Mouse (Mus musculus): ENCODE data around the gene Eef1b2. TPM values are rescaled to one million over a fixed set of nuclear protein-coding genes. Genes with fewer than 3 reads are reported as not detected.
A peak's percentile ranks its signal among the peaks of the same experiment; 100 is the strongest.
"Not testable (repeated sequence)": the region's sequence is repeated elsewhere in the genome, so short reads cannot be mapped to it uniquely, and the experiment has no call there.

The Eef1b2 gene
- total and polyA plus RNA-seq, 2 experiments: 174 to 232 TPM

DNA sequence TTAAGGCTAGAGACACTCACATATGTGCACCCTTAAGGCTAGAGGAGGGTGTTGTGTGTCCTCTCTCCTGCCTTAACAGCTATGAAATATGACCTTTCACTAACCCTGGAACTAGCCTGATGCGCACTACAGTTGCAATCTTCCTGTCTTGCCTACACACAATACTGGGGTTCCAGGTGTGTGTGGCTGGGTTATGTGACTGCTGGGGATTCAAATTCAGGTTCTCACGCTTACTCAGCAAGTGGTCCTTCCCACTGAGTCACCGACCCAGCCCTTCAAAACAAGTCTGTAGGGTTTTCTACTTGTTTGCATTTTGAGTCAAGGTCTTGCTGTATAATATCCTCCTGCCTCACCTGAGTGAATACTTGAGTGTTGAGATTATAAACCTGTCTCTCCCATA lies 42.1 kb upstream of the Eef1b2 start:
- Histone ChIP-seq H3K36me3 (ENCODE audit: control insufficient read depth, insufficient read depth, low read length) (peaks cover 3% of the 10 kb centered on the region), H3K9ac (ENCODE audit: low read depth, low read length) (no peak overlapping the region), H3K4me3 (ENCODE audit: insufficient read depth, low read depth, low read length) (no peak overlapping the region), H3K4me1 (ENCODE audit: control insufficient read depth, insufficient read depth, low read length) (peaks cover 11% of the 10 kb centered on the region; the same call in 1 of the 2 replicates), H3K79me2 (ENCODE audit: control insufficient read depth, insufficient read depth, low read length) (no peaks in the 10 kb centered on the region), H3K27me3 (ENCODE audit: control insufficient read depth, insufficient read depth, low read length) (no peaks in the 10 kb centered on the region), H3K27ac (replicated peaks; ENCODE audit: insufficient read depth, low read depth, low read length) (no peak overlapping the region)
- 87% methylated on average over 3 of the region's 3 CpGs for WGBS
- TF ChIP-seq POLR2A (IDR thresholded peaks at IDR 0.05; ENCODE audit: extremely low read depth, insufficient read depth, low read length) (no peak), CTCF (IDR thresholded peaks at IDR 0.05; ENCODE audit: low read depth, low read length) (no peak)
- DNase-seq (ENCODE audit: extremely low read depth, low read depth, low spot score): no peak

- Histone ChIP-seq H3K9ac (ENCODE audit: low read depth, low read length) (no peak overlapping the region), H3K4me1 (ENCODE audit: control insufficient read depth, insufficient read depth, low read length) (peaks cover 8% of the 10 kb centered on the region; the same call in 1 of the 2 replicates), H3K4me3 (ENCODE audit: insufficient read depth, low read depth, low read length) (no peak overlapping the region), H3K36me3 (ENCODE audit: control insufficient read depth, insufficient read depth, low read length) (peaks cover 14% of the 10 kb centered on the region), H3K27ac (replicated peaks; ENCODE audit: insufficient read depth, low read depth, low read length) (no peak overlapping the region), H3K79me2 (ENCODE audit: control insufficient read depth, insufficient read depth, low read length) (no peaks in the 10 kb centered on the region; the same call in 1 of the 2 replicates), H3K27me3 (ENCODE audit: control insufficient read depth, insufficient read depth, low read length) (no peaks in the 10 kb centered on the region)
- DNase-seq (ENCODE audit: extremely low read depth, low read depth, low spot score): no peak
- TF ChIP-seq POLR2A (IDR thresholded peaks at IDR 0.05; ENCODE audit: extremely low read depth, insufficient read depth, low read length) (no peak), CTCF (IDR thresholded peaks at IDR 0.05; ENCODE audit: low read depth, low read length) (no peak)
- 53% methylated on average over 2 of the region's 2 CpGs for WGBS
Observed at GRCm38 (mm10) chr1:63137971-63138370, 38.7 kb upstream of the Eef1b2 start.

DNA sequence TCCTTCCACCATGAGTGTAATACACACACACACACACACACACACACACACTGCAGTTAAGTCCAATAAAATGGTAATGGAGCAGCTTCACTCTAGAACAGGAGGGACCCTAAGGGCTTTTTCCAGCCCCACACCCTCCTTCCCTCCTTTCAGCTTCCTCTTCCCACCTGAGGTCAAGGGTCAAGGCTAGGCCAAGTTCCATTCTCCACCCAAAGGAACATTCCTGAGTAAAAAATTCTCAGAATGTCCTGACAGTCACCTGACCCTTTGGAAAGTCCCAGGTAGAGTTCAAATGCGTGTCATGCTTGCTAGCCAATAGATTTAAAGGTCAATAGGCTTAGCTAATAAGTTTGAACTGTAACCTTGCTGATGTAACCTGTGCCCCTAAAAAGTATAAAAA lies 38.0 kb upstream of the Eef1b2 start:
- H3K36me3 ChIP-seq (ENCODE audit: control insufficient read depth, insufficient read depth, low read length): peaks cover 18% of the 10 kb centered on the region
- not testable (repeated sequence) for H3K27me3 ChIP-seq (ENCODE audit: control insufficient read depth, insufficient read depth, low read length); H3K4me1 ChIP-seq (ENCODE audit: control insufficient read depth, insufficient read depth, low read length); H3K4me3 ChIP-seq (ENCODE audit: insufficient read depth, low read depth, low read length); H3K79me2 ChIP-seq (ENCODE audit: control insufficient read depth, insufficient read depth, low read length); H3K9ac ChIP-seq (ENCODE audit: low read depth, low read length)
- DNase-seq (ENCODE audit: extremely low read depth, low read depth, low spot score): peak; percentile 77
- H3K27ac ChIP-seq (replicated peaks; ENCODE audit: insufficient read depth, low read depth, low read length): peak overlapping the region; percentile 74
- WGBS: 25% methylated on average over 1 of the region's 1 CpGs

GRCm38 (mm10) chr1:63140231-63140630 lies 36.4 kb upstream of the Eef1b2 start:
- no peak overlapping the region for H3K9ac ChIP-seq (ENCODE audit: low read depth, low read length)
- H3K36me3 ChIP-seq (ENCODE audit: control insufficient read depth, insufficient read depth, low read length): peaks cover 34% of the 10 kb centered on the region
- WGBS: 97% methylated on average over 13 of the region's 13 CpGs
- no peak for TF ChIP-seq POLR2A (IDR thresholded peaks at IDR 0.05; ENCODE audit: extremely low read depth, insufficient read depth, low read length)
- no peak for TF ChIP-seq CTCF (IDR thresholded peaks at IDR 0.05; ENCODE audit: low read depth, low read length)
- no peak overlapping the region for H3K27ac ChIP-seq (replicated peaks; ENCODE audit: insufficient read depth, low read depth, low read length)
- H3K79me2 ChIP-seq (ENCODE audit: control insufficient read depth, insufficient read depth, low read length): no peaks in the 10 kb centered on the region; the same call in 1 of the 2 replicates
- no peaks in the 10 kb centered on the region for H3K27me3 ChIP-seq (ENCODE audit: control insufficient read depth, insufficient read depth, low read length)
- H3K4me1 ChIP-seq (ENCODE audit: control insufficient read depth, insufficient read depth, low read length): peaks cover 8% of the 10 kb centered on the region; the same call in 1 of the 2 replicates
- DNase-seq (ENCODE audit: extremely low read depth, low read depth, low spot score): no peak
- no peak overlapping the region for H3K4me3 ChIP-seq (ENCODE audit: insufficient read depth, low read depth, low read length)

DNA sequence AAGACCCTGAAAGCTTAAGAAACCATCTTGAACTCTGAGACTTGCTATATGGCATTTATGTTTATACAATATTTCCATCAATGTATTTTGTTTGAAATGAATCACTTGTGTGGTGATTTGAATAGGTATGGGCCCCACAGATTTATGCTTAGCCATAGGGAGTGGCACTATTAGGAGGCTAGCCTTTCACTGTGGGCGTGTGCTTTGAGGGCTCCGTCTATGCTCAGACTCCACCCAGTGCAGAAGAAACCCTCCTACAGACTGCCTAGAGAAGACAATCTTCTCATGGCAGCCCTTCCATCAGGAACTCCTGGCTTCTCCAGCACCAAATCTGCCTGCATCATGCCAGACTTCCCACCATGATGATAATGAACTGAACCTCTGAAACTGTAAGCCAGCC lies 8.0 kb upstream of the Eef1b2 start:
- H3K9ac ChIP-seq (ENCODE audit: low read depth, low read length): no peak overlapping the region
- H3K27me3 ChIP-seq (ENCODE audit: control insufficient read depth, insufficient read depth, low read length): no peaks in the 10 kb centered on the region
- H3K27ac ChIP-seq (replicated peaks; ENCODE audit: insufficient read depth, low read depth, low read length): no peak overlapping the region
- 90% methylated on average over 2 of the region's 2 CpGs for WGBS
- DNase-seq (ENCODE audit: extremely low read depth, low read depth, low spot score): no peak
- peaks cover 67% of the 10 kb centered on the region for H3K36me3 ChIP-seq (ENCODE audit: control insufficient read depth, insufficient read depth, low read length)
- no peaks in the 10 kb centered on the region for H3K4me1 ChIP-seq (ENCODE audit: control insufficient read depth, insufficient read depth, low read length)
- TF ChIP-seq POLR2A (IDR thresholded peaks at IDR 0.05; ENCODE audit: extremely low read depth, insufficient read depth, low read length) (no peak), CTCF (IDR thresholded peaks at IDR 0.05; ENCODE audit: low read depth, low read length) (no peak)
- H3K4me3 ChIP-seq (ENCODE audit: insufficient read depth, low read depth, low read length): no peak overlapping the region
- H3K79me2 ChIP-seq (ENCODE audit: control insufficient read depth, insufficient read depth, low read length): no peaks in the 10 kb centered on the region; the same call in 1 of the 2 replicates

DNA sequence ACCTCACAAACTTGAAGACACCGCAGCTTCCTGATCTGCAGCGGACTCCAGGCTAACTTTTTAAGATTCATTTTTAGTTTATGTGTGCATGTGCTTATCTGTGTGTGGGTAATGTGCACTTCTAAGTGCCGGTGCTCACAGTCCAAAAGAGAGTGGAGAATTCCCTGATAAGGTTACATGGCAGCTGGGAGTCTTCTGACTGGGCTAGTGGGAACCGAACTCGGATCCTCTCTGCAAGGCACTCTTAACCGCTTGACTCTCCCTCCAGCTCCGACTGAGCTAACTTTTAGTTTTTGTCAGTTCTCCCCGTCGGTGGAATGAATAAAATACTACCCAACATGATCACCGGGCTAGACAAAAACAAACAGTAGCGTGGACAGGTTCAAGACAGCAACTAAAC lies 772 bp upstream of the Eef1b2 start:
- TF ChIP-seq CTCF (IDR thresholded peaks at IDR 0.05; ENCODE audit: low read depth, low read length) (no peak), POLR2A (IDR thresholded peaks at IDR 0.05; ENCODE audit: extremely low read depth, insufficient read depth, low read length) (no peak)
- Histone ChIP-seq H3K36me3 (ENCODE audit: control insufficient read depth, insufficient read depth, low read length) (peaks cover 27% of the 10 kb centered on the region), H3K9ac (ENCODE audit: low read depth, low read length) (peak overlapping the region; percentile 66), H3K4me1 (ENCODE audit: control insufficient read depth, insufficient read depth, low read length) (peaks cover 14% of the 10 kb centered on the region; the same call in 1 of the 2 replicates), H3K27ac (replicated peaks; ENCODE audit: insufficient read depth, low read depth, low read length) (peak overlapping the region; percentile 75), H3K4me3 (ENCODE audit: insufficient read depth, low read depth, low read length) (peak overlapping the region; percentile 88), H3K27me3 (ENCODE audit: control insufficient read depth, insufficient read depth, low read length) (no peaks in the 10 kb centered on the region), H3K79me2 (ENCODE audit: control insufficient read depth, insufficient read depth, low read length) (peaks cover 22% of the 10 kb centered on the region; the same call in 1 of the 2 replicates)
- 7% methylated on average over 11 of the region's 11 CpGs for WGBS
- peak; percentile 20 for DNase-seq (ENCODE audit: extremely low read depth, low read depth, low spot score)

All from liver, adult 2 months (tissue).